ENCODE assay signal across 7 mouse cellular contexts in the genomic region with DNA sequence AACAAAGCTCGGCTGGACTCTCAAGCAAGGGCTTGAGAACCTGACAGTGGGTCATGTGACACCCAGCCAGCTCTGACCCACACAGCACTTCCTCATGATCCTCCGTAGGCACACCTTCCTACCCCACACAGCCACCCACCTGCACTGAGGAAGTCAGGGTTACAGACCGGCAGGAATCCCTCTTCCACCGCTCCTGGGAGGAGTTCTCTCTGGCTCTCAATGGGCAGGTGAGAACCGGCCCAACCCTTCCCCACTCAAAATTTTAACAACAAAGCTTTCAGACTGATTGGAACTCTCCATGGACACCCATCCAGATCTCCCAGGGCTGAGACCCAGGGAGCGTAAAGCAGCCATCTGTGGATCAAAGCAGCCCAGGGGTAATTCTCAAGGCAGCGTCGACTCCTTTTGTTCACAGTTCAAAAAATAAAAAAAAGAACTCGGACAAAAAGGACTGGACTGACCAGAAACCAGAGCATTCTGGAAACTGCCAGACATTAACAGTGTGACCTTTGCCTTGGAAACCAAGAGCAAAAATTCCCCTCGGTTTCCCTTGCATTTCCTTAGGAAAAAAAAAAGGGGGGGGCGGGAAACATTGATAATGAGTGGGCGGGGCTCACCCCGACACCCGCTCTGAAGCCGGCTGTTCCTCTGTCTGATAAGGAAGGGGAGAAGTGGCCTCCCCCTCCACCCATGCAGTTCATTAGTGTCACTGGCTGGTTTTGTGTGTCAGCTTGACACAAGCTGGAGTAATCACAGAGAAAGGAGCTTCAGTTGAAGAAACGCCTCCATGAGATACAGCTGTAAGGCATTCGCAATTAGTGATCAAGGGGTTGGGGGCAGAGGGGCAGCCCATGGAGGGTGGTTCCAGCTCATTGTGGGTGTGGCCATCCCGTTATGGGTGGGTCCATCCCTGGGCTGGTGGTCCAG. TPM values are rescaled to one million over a fixed set of nuclear protein-coding genes. Genes with fewer than 3 reads are reported as not detected.
DNase-seq lines count a peak whose midpoint lies in the region; ATAC-seq and TF ChIP-seq lines count a peak whose summit lies in the region.

No protein-coding gene starts in this region.

- TF ChIP-seq CTCF in bone marrow, adult 2 months (IDR thresholded peaks at IDR 0.05; ENCODE audit: control insufficient read depth, insufficient read depth, low read length) = no peak
- no peak for TF ChIP-seq CTCF in liver, postnatal 0 days (IDR thresholded peaks at IDR 0.05; ENCODE audit: low read depth)

- TF ChIP-seq EP300 in liver, postnatal 0 days (IDR thresholded peaks at IDR 0.05; ENCODE audit: low read depth) = peak; percentile 84

- H3K36me3 ChIP-seq in intestine, embryonic 14.5 days (ENCODE audit: control insufficient read depth, insufficient read depth, low read length) = peaks cover 30% of the 10 kb centered on the region
- peaks cover 21% of the 10 kb centered on the region for H3K36me3 ChIP-seq in liver, postnatal 0 days (replicated peaks; ENCODE audit: insufficient read depth, low read length)

- WGBS in bone marrow, adult 2 months = 57% methylated on average over 18 of the region's 18 CpGs
- 21% methylated on average over 18 of the region's 18 CpGs for WGBS in intestine, embryonic 14.5 days
- WGBS in liver, postnatal 0 days (ENCODE audit: insufficient replicate concordance) = 26% methylated on average over 18 of the region's 18 CpGs

- peak; percentile 71 for ATAC-seq in erythroid progenitor cell, adult 5-6 weeks (replicated peaks; ENCODE audit: low FRiP score, poor library complexity, severe bottlenecking)
- ATAC-seq in intestine, embryonic 14.5 days (replicated peaks; ENCODE audit: low FRiP score, low TSS enrichment, low read depth) = peak; percentile 44
- ATAC-seq in liver, postnatal 0 days = peak; percentile 70

- peak; percentile 68 for DNase-seq in intestine, embryonic 14.5 days (ENCODE audit: low spot score)
- DNase-seq in liver, postnatal 0 days = peak; percentile 68
- no peak for DNase-seq in cerebellum, postnatal 4 days (ENCODE audit: low spot score in 2 of 2)
- DNase-seq in left cerebral cortex, postnatal 10 days (ENCODE audit: extremely low spot score in 1 of 2, low spot score in 2 of 2) = no peak
- no peak for DNase-seq in gastrocnemius, postnatal 14 days

- H3K27me3 ChIP-seq in intestine, embryonic 14.5 days (replicated peaks; ENCODE audit: control insufficient read depth, insufficient read depth, low read length) = no peaks in the 10 kb centered on the region
- no peaks in the 10 kb centered on the region for H3K27me3 ChIP-seq in liver, postnatal 0 days (ENCODE audit: insufficient read depth, low read length)

- H3K27ac ChIP-seq in bone marrow, adult 2 months (ENCODE audit: control insufficient read depth, insufficient read depth, low read depth, low read length, poor library complexity) = peak overlapping the region; percentile 72
- H3K27ac ChIP-seq in intestine, embryonic 14.5 days (ENCODE audit: low read depth) = peak overlapping the region; percentile 77
- peak overlapping the region; percentile 89 for H3K27ac ChIP-seq in liver, postnatal 0 days (ENCODE audit: low read depth)

- H3K9me3 ChIP-seq in intestine, embryonic 14.5 days (ENCODE audit: control insufficient read depth, low read length) = no peaks in the 10 kb centered on the region
- no peaks in the 10 kb centered on the region for H3K9me3 ChIP-seq in liver, postnatal 0 days (ENCODE audit: low read length)

- intact Hi-C loops in left cerebral cortex, postnatal 10 days (cut with DNase I) = no loop called here
- intact Hi-C loops in gastrocnemius, postnatal 14 days (cut with DNase I; ENCODE audit: low total_unique reads) = no loop called here

- H3K4me2 ChIP-seq in intestine, embryonic 14.5 days (ENCODE audit: low read length) = peak overlapping the region; percentile 21; the same call in 1 of the 2 replicates
- H3K4me2 ChIP-seq in liver, postnatal 0 days (ENCODE audit: low read depth, low read length) = peak overlapping the region; percentile 62

- TF ChIP-seq POLR2A in bone marrow, adult 2 months (IDR thresholded peaks at IDR 0.05; ENCODE audit: borderline replicate concordance, control insufficient read depth, low read depth, low read length) = 0 out of 2 replicates have a peak, but pooled peaks have one; percentile 17

- H3K4me3 ChIP-seq in bone marrow, adult 2 months (replicated peaks; ENCODE audit: control insufficient read depth, low read depth, low read length) = peak overlapping the region; percentile 25
- no peak overlapping the region for H3K4me3 ChIP-seq in intestine, embryonic 14.5 days (ENCODE audit: low read depth, low read length)
- H3K4me3 ChIP-seq in liver, postnatal 0 days (ENCODE audit: low read depth, low read length) = peak overlapping the region; percentile 35

- peaks cover 5% of the 10 kb centered on the region for H3K4me1 ChIP-seq in bone marrow, adult 2 months (ENCODE audit: control insufficient read depth, insufficient read depth, low read length)
- H3K4me1 ChIP-seq in intestine, embryonic 14.5 days (replicated peaks; ENCODE audit: control insufficient read depth, insufficient read depth, low read length) = peaks cover 16% of the 10 kb centered on the region
- H3K4me1 ChIP-seq in liver, postnatal 0 days (ENCODE audit: insufficient read depth) = peaks cover 59% of the 10 kb centered on the region

- H3K9ac ChIP-seq in intestine, embryonic 14.5 days (ENCODE audit: low read length) = no peak overlapping the region
- peak overlapping the region; percentile 39 for H3K9ac ChIP-seq in liver, postnatal 0 days (replicated peaks)

RNA-seq across cellular contexts. Expression of a gene that starts 20.8 kb away (rescaled TPM):
- polyA plus RNA-seq in bone marrow, adult 2 months (2011; ENCODE audit: insufficient read depth, insufficient read length, low replicate concordance, missing spikeins) = 13.0 and 14.4 TPM in 2 replicates
- total RNA-seq in erythroid progenitor cell, adult 5-6 weeks (2015; ENCODE audit: low replicate concordance) = 21.3 and 31.9 TPM in 2 replicates
- total RNA-seq in erythroid progenitor cell, adult 5-6 weeks (2017; ENCODE audit: low replicate concordance) = 30.9 and 43.1 TPM in 2 replicates
- polyA plus RNA-seq in intestine, embryonic 14.5 days (2014; fragmentation: Nextera tagmentation; extraction: Ambion mirVana) = 19.4 and 19.6 TPM in 2 replicates
- polyA plus RNA-seq in liver, postnatal 0 days (2015; fragmentation: Nextera tagmentation; extraction: Ambion mirVana) = 3.7 and 4.3 TPM in 2 replicates
- 10 to 100 TPM; 20.7 to 31.8 TPM for total RNA-seq in left cerebral cortex, postnatal 10 days (2021)
- 1 to 10 TPM; 5.6 to 8.9 TPM for total RNA-seq in gastrocnemius, postnatal 14 days (2021)

RNA-seq across cellular contexts. Expression of a gene that starts 30.7 kb away (rescaled TPM):
- 1.6 TPM in 1 of 2 replicates, not detected in the other for polyA plus RNA-seq in bone marrow, adult 2 months (2011; ENCODE audit: insufficient read depth, insufficient read length, low replicate concordance, missing spikeins)
- not detected in 2 replicates for total RNA-seq in erythroid progenitor cell, adult 5-6 weeks (2015; ENCODE audit: low replicate concordance)
- not detected in 2 replicates for total RNA-seq in erythroid progenitor cell, adult 5-6 weeks (2017; ENCODE audit: low replicate concordance)
- polyA plus RNA-seq in intestine, embryonic 14.5 days (2014; fragmentation: Nextera tagmentation; extraction: Ambion mirVana) = 5.1 and 5.7 TPM in 2 replicates
- not detected in 2 replicates for polyA plus RNA-seq in liver, postnatal 0 days (2015; fragmentation: Nextera tagmentation; extraction: Ambion mirVana)
- total RNA-seq in left cerebral cortex, postnatal 10 days (2021) = not detected
- total RNA-seq in gastrocnemius, postnatal 14 days (2021) = not detected

Comparison
In these comparisons a context has a peak if more than half of its experiments do, and no peak if none do; other contexts are left out.
1. DNase-seq: peak in intestine, embryonic 14.5 days (single experiment) and liver, postnatal 0 days (single experiment); none in cerebellum, postnatal 4 days (0 of 2), left cerebral cortex, postnatal 10 days (0 of 2) and gastrocnemius, postnatal 14 days (single experiment).
2. Peak in every context shown above with its lines, with median percentiles within 50 percentile points of each other: H3K27ac ChIP-seq and ATAC-seq.